Mouse (Mus musculus) urinary bladder, postnatal 14 days (tissue): ENCODE measurements around the gene 5031410I06Rik.
"Not testable (repeated sequence)": the region's sequence is repeated elsewhere in the genome, so short reads cannot be mapped to it uniquely, and the experiment has no call there.

Experiments used
- DNase-seq: peaks from one replicate; pipeline ENCODE4 v3.0.0; 2021; ENCODE audit warnings: low spot score

The 5031410I06Rik gene

GRCm38 (mm10) chr5:26105262-26105661, at the start of gene 5031410I06Rik:
5031410I06Rik (minus strand) TSS chr5:26105362.
- DNase-seq, result not testable (repeated sequence)

GRCm38 (mm10) chr5:26142891-26143290, 37.7 kb upstream of the 5031410I06Rik start:
- no peak for DNase-seq

GRCm38 (mm10) chr5:26121321-26121720, 16.2 kb upstream of the 5031410I06Rik start, which contains the start of gene Gm10220:
Gm10220 (minus strand) TSS chr5:26121421.
- not testable (repeated sequence) for DNase-seq

- not testable (repeated sequence) for DNase-seq
Measured at GRCm38 (mm10) chr5:26089191-26089590, 16.0 kb downstream of the 5031410I06Rik start, which contains the start of gene Gm10471. Gm10471 (minus strand) TSS chr5:26089291.

GRCm38 (mm10) chr5:26079023-26079422, 26.1 kb downstream of the 5031410I06Rik start:
- DNase-seq, result not testable (repeated sequence)

GRCm38 (mm10) chr5:26070716-26071115, 34.4 kb downstream of the 5031410I06Rik start:
- no peak for DNase-seq

- DNase-seq, result not testable (repeated sequence)
Measured at GRCm38 (mm10) chr5:26058481-26058880, 46.7 kb downstream of the 5031410I06Rik start, which contains the start of gene Gm7347. Gm7347 (minus strand) TSS chr5:26058581.
